Mouse (Mus musculus) gonadal fat pad, adult 2 months (tissue): ENCODE results near the gene Serpini2. TPM values are rescaled to one million over a fixed set of nuclear protein-coding genes. Genes with fewer than 3 reads are reported as not detected.
"Not testable (repeated sequence)": the region's sequence is repeated elsewhere in the genome, so short reads cannot be mapped to it uniquely, and the experiment has no call there.

ENCODE experiments used
- DNase-seq: peaks from one replicate; pipeline ENCODE4 v3.0.0-alpha.2; 2012; ENCODE audit warnings: low read depth
- polyA plus RNA-seq: library from polyadenylated mRNA; depleted of rRNA; stranded (reverse); fragments of >200 nt; gene quantifications from 2 replicates; pipeline ENCODE4 v1.2.3, GENCODE M21; 2012; rRNA removed

Gene Serpini2
- polyA plus RNA-seq: not detected in 2 replicates

- DNase-seq: no peak
These were observed at the start of gene Serpini2 for GRCm38 (mm10) chr3:75269978-75270377. TSS of gene Serpini2 (minus strand) at chr3:75270078.

DNA sequence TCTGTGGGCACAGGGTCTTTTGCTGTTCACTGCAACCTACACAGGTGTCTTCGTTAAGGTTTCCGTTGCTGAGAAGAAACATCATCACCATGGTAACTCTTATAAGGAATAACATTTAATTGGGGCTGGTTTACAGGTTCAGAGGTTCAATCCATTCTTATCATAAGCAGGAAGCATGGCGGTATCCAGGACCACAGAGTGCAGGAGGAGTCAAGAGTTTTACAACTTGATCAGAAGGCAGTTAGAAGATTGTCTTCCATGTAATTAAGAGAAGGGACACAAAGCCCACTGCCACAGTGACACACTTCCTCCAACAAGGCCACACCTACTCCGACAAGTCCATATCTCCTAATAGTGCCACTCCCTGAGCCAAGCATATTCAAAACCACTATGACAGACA, 39.0 kb upstream of the Serpini2 start:
- DNase-seq: no peak

GRCm38 (mm10) chr3:75308228-75308627, 38.4 kb upstream of the Serpini2 start:
- no peak for DNase-seq

- no peak for DNase-seq
These were observed 35.7 kb upstream of the Serpini2 start for GRCm38 (mm10) chr3:75305584-75305983.

DNA sequence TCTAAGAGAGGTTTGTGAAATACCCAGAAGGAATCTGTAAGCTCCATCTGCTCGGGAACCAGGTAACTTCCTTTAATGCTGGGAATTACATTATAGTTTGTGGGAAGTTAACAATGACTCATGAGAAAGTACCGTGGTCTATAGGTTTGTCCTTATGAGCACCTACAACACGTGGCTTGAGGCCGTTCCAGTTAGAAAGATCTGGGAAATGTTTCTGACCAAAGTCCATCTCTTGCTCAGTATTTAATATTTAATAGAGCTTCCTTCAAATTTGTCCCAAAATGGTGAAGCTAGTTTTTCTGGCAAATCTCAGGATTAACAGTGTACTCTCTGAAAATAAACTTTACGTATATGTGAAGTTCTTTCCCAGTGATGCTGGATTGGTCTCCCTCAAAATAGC, 34.7 kb upstream of the Serpini2 start:
- no peak for DNase-seq

- DNase-seq: no peak
These were observed 31.2 kb upstream of the Serpini2 start for GRCm38 (mm10) chr3:75301072-75301471.

GRCm38 (mm10) chr3:75299464-75299863, 29.6 kb upstream of the Serpini2 start:
- DNase-seq: not testable (repeated sequence)

- no peak for DNase-seq
These were observed 27.9 kb upstream of the Serpini2 start for GRCm38 (mm10) chr3:75297758-75298111.

DNA sequence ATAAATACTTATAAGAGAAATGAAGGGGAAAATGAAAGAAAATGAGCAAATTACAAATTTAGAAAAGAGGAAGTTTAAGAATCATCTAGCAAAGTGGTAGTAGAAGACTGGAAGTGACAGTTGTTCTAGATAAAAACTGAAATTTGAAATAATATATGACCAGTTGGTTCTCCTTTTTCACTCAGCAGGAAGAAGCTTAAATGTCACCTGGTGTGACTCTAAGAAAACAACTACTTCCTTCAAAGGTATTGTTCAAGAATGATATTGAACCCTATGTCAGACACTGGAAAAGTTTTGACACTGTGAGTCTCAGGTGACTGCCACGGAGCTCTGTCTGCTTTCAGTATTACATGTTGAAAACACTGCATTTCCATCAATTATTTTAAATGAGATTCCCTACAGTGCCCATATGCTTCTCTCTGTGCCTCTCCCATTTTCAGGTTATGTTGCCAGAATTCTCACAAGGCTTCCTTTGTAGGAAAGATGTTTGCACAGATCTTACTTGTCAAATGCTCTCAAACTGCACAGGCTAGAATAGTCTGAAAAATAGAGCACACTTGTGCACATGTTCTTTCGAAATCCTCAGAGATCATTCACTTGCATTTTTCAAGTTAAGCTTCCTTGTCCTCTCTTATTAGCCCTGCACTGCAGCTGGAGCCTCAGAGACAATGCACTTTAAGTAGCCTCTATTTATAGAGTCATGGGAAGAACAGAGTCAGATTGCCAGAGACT, 27.3 kb upstream of the Serpini2 start:
- no peak for DNase-seq

DNA sequence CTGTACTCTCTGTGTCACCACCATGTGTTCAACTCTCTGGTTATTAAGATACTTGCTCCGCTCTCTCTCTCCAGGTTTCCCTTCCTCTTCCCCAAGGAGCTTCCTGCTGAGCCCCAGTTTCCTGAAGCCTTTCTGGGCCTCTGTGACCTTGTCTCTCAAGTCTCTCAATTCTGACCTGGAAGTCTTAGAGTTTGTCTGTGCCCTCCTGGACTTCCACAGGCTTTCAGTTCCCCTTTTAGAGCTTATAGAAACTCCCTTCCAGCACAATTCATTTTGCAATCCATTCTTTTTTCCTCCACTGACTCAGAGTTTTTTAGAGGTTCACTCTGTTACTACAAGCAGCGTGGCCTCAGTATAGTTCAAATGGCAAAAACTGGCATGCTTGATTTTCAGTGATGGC, 23.4 kb upstream of the Serpini2 start:
- no peak for DNase-seq

DNA sequence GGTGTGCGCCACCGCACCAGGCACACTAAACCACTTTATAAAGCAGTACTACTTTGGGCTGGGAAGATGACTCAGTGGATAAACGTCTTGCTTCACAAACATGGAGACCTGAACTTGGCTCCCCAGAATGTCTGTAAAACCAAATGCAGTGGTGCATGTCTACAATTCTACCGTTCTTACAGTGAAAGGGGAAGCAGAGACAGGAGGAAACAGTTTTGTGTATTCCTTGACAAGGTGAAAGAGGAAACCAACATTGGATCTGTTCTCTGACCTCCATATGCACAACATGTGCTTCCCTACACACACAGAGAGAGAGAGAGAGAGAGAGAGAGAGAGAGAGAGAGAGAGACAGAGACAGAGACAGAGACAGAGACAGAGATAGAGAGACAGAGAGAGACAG, 7.6 kb upstream of the Serpini2 start:
- DNase-seq: no peak

GRCm38 (mm10) chr3:75276522-75276921, 6.6 kb upstream of the Serpini2 start:
- DNase-seq: no peak

DNA sequence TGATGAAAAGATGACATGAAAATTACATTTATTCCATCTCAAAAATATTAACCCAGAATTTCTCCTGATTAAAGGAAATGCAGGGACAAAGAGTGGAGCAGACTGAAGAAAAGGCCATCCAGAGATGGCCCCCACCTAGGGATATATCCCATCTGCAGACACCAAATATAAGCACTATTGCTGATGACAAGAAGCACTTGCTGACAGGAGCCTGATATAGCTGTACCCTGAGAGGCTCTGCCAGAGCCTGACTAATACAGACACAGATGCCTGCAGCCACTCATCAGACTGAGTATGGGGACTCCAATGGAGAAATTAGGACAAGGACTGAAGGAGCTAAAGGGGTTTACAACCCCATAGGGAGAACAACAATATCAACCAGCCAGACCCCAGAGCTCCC, 5.2 kb upstream of the Serpini2 start:
- no peak for DNase-seq

DNA sequence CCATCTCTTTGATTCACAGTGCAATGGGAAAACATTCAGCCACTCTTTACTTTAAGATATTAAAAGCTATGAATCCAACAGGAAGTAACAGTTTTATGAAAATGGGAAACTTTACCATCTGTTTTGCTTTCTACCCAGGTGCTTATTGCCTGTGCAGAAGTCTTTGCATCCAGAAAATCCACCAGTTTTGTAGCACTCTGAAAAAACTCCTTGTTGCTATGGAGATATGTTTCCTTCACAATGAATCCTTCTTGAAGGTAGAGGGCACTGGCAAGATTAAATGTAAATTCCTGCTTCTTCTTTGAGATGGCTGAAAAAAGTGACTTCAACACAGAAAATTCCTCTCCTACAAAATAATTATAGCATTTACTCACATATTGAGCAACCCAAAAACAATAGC, 10.5 kb downstream of the Serpini2 start:
- no peak for DNase-seq

DNA sequence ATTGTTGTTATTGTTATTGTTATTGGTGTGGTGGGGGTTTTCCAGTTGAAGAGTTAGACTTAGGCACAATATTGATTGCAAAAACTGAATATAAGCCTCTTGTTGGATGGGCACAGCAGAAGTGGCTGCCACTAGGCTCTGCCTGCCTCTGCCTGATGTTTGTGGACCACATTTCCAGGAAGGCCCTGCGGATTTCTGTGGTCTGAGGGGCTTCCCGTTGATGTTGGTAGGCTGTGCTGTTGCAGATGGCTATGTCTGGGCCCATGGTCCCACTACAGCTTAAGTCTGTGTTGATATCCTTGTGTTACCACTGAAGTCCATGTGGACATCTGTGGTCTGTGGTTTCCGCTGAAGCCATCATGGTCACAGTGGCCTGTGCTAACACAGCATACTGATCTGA, 50.2 kb downstream of the Serpini2 start:
- DNase-seq: no peak

GRCm38 (mm10) chr3:75219211-75219610, 50.7 kb downstream of the Serpini2 start:
- DNase-seq: no peak

DNA sequence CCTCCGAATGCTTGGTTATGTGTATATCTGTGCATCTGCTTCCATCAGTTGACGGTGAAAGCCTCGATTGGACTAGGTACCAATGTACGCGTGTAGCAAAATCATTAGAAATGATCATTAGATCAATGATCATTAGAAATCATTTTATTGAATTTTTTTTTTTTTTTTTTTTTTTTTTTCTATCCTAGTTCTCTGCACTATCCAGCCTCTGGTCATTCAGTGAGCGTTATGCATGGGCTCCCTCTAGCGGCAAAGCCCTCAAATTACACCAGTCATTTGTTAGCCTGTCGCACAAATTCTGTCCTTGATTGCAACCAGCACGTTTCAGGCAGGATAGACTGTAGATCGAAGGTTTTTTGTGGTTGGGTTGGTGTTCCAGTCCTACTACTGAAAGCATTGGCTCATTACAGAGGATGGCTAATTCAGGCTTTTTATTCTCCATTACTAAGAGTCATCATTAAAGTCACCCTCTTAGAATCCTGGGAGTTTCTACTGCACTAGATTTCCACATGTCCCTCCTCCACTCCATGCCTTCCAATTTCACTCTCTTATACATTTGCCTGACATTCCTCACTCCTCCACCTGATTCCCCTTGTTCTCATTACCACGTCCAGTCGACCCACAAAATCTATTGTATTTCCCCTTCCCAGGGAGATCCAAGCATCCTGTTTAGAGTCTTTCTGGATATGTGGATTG, 66.9 kb downstream of the Serpini2 start:
- DNase-seq: no peak

Other genes starting within 250 kb of the Serpini2 start
- gene Zbbx, start 105.0 kb downstream of the Serpini2 start, polyA plus RNA-seq: 0.04 and 0.23 TPM in 2 replicates
- gene Wdr49, start 212.1 kb upstream of the Serpini2 start, polyA plus RNA-seq: not detected in 2 replicates